Mouse (Mus musculus): ENCODE data around the gene Exd1.
A peak's percentile ranks its signal among the peaks of the same experiment; 100 is the strongest.

Exd1 gene

DNA sequence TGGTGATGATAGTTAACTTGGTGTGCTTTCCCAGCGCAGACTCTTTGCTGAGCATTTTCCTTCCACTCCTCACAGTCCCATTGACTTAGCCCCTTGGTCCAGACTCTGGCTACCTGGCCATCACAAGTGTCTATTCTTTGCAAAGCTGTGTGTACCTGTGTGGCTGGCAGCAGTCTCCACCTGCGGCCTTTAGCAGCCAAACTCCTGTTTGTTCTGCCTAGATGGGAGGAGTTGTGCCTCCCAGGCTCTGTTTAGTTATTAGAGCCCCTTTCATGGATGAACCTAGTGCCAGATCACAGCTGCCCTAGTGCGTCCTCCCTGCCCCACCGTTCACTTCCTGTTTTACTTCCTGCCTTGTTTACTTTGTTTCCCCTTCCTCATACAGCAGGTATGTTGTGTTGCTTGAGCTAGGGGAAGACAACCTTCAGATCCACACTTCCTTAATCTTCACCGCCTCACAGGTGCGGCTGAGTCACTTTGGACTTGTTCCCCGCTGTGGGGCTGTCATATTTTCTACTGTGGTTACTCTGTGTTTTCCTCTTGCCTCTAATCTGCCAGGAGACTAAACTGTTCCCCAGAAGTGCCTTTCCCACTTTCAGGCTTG is 11.4 kb upstream of the Exd1 start:
- H3K36me3 ChIP-seq (ENCODE audit: control insufficient read depth, insufficient read depth, low read length, poor library complexity, severe bottlenecking), result no peaks in the 10 kb centered on the region
- DNase-seq (ENCODE audit: low read depth, low spot score), result peak; percentile 68
- no peaks in the 10 kb centered on the region for H3K27me3 ChIP-seq (ENCODE audit: control insufficient read depth, insufficient read depth, low read length, poor library complexity, severe bottlenecking)

DNA sequence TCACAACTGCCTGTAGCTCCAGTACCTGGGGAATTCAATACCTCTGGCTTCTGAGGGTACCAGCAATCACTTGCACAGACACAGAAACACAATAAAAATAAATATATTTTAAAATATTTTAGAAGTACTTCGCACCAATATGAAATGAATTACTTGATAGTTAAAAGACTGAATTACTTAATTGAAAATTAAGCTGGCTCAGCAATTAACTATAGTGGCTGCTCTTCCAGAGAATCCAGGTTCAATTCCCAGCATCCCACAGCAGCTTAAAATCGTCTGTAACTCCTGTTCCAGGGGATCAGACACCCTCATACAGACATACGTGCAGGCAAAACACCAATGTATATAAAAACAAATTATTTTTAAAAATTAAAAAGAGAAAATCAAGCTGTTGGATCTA is 10.6 kb upstream of the Exd1 start:
- no peak for DNase-seq (ENCODE audit: low read depth, low spot score)
- Histone ChIP-seq H3K27me3 (ENCODE audit: control insufficient read depth, insufficient read depth, low read length, poor library complexity, severe bottlenecking) (no peaks in the 10 kb centered on the region), H3K36me3 (ENCODE audit: control insufficient read depth, insufficient read depth, low read length, poor library complexity, severe bottlenecking) (no peaks in the 10 kb centered on the region)

DNA sequence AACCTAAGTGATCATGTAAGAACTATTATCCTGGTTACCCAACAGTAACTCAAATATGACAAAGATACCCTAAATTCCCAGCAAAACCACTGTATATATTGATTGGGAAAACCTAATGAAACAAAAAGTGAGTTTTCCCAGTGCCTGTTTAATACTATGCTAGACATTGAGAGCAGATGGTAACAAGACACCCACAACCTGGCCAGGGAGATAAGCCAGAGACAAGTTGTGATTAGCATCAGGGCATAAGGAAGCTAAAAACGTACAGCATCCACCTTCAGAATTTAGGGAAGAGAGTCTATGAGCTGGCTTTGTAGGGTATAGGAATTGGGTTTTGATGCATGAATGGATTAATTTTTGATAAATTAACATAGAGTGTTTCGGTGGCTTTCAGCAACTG is 2.3 kb upstream of the Exd1 start:
- DNase-seq (ENCODE audit: low read depth, low spot score), result no peak
- H3K36me3 ChIP-seq (ENCODE audit: control insufficient read depth, insufficient read depth, low read length, poor library complexity, severe bottlenecking), result no peaks in the 10 kb centered on the region
- no peaks in the 10 kb centered on the region for H3K27me3 ChIP-seq (ENCODE audit: control insufficient read depth, insufficient read depth, low read length, poor library complexity, severe bottlenecking)

DNA sequence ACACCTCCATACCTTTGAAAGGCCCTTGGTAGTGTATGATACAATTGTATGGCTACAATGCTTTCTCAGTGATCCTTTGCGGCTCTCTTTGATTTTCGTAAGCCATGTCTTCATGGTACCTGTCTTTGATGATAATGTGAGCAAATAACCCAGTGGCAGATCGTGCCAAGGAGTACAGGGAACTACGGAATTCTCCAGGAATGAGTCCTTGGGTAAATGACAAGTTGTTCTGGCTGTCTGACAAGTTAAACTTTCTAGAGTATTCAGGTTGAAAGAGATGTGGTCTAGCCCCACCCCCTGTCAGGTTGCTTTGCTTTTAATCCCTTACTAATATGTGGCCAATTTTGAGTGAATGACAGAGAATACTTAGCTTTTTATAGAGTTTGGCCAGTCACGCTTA is 1.3 kb upstream of the Exd1 start:
- no peaks in the 10 kb centered on the region for H3K36me3 ChIP-seq (ENCODE audit: control insufficient read depth, insufficient read depth, low read length, poor library complexity, severe bottlenecking)
- no peak for DNase-seq (ENCODE audit: low read depth, low spot score)

DNA sequence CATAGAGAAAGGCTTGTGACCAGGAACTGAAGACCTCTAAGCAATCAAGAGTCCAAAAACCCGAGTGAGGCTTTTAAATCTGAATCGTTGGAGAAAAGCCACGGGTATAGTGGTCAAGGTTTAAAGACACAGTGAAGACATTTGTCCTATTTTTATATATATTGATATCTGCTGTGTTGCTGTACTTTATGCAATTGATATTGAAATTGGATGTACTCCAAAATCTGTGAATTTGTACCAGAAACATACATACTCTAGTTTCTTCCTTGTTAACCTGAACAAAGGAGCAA is 889 bp upstream of the Exd1 start:
- H3K36me3 ChIP-seq (ENCODE audit: control insufficient read depth, insufficient read depth, low read length, poor library complexity, severe bottlenecking), result no peaks in the 10 kb centered on the region
- DNase-seq (ENCODE audit: low read depth, low spot score), result no peak
- no peaks in the 10 kb centered on the region for H3K27me3 ChIP-seq (ENCODE audit: control insufficient read depth, insufficient read depth, low read length, poor library complexity, severe bottlenecking)

More for the DNA sequence above, 1.3 kb upstream of the Exd1 start:
- no peaks in the 10 kb centered on the region for H3K27me3 ChIP-seq (ENCODE audit: control insufficient read depth, insufficient read depth, low read length, poor library complexity, severe bottlenecking)

DNA sequence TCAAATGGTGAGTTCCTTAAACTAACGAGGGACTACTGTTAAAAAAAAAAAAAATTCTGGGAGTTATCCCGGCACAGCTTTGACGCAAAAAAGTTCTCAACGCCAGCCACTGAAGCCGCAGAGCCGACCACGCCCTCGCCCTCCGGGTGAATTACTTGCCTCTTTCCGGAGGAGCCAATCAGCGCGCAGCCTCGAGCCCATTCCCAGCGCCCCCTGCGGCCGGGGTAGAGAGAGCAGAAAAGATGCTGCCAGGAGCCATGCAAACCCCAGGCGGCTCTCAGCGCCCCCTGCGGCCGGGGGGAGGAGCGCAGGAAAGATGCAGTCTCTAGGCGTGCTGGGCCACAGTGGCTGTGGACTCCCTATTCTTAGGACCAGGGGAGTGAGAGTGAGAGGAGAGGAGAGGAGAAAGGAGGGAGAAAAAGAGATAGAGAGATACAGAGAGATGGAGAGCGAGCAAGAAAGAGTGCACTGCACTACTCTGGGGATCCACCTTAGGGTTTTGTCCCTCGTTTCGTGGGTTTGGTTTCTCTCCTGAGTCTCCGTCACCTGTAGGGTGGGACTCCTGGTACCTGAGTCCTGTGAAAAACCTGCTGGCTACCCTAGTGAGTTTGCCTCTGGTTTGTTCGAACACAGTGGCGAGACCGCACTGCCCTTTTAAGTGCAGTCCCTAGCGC is 442 bp downstream of the Exd1 start:
- Histone ChIP-seq H3K36me3 (ENCODE audit: control insufficient read depth, insufficient read depth, low read length, poor library complexity, severe bottlenecking) (no peaks in the 10 kb centered on the region), H3K27me3 (ENCODE audit: control insufficient read depth, insufficient read depth, low read length, poor library complexity, severe bottlenecking) (no peaks in the 10 kb centered on the region)
- DNase-seq (ENCODE audit: low read depth, low spot score), result peak; percentile 93

DNA sequence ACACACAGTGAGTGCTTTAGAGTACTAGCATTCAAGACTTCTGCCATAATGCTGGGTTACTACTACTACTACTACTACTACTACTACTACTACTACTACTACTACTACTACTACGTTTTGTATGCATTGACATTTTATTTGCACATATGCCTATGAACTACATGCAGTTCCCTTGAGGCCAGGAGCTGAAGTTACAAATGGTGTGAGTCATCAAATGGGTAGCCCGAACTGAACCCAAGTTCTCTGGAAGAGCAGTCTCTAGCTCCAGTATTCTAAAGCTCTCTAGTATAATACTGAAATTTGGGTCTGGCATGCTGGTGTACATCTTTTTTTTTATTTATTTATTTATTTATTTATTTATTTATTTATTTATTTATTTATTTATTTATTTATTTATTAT is 3.8 kb downstream of the Exd1 start:
- no peak for DNase-seq (ENCODE audit: low read depth, low spot score)
- Histone ChIP-seq H3K36me3 (ENCODE audit: control insufficient read depth, insufficient read depth, low read length, poor library complexity, severe bottlenecking) (no peaks in the 10 kb centered on the region), H3K27me3 (ENCODE audit: control insufficient read depth, insufficient read depth, low read length, poor library complexity, severe bottlenecking) (no peaks in the 10 kb centered on the region)

DNA sequence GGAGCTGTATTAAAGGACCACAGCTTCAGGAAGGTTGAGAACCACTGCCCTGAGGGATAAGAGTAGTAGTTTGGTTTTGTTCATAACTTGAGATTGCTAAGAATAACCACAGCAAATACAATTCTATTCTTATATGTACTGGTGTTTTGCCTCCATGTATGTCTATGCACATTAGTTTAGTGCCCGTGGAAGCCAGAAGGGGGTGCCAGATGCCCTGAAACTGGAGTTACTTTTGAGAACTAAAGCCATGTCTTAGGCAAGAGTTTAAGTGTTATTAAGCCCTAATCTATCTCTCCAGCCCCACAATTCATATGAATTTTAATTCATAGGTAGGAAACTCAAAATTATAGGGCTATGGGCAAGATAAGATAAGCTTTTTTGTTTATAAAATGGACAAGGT is 5.3 kb downstream of the Exd1 start:
- DNase-seq (ENCODE audit: low read depth, low spot score), result peak; percentile 81
- Histone ChIP-seq H3K27me3 (ENCODE audit: control insufficient read depth, insufficient read depth, low read length, poor library complexity, severe bottlenecking) (no peaks in the 10 kb centered on the region), H3K36me3 (ENCODE audit: control insufficient read depth, insufficient read depth, low read length, poor library complexity, severe bottlenecking) (no peaks in the 10 kb centered on the region)

DNA sequence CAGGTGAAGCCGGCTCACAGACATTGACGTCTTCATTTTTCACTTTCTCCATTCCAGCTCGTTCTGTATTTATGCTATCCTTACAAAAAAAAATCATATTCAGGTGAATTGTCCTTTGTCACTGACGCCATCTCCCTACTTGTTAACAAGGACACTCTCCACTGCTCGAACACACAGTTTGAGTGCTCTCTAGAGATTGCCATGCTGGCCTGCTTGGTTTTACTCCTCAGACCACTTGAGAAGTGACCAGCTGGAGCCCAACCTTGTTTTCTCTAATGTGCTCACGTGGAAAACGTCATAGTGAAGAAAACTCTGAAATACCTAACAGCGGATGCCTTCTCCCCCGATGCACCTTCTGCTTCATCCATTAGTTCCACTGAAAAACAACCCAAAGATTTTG is 8.6 kb downstream of the Exd1 start:
- Histone ChIP-seq H3K36me3 (ENCODE audit: control insufficient read depth, insufficient read depth, low read length, poor library complexity, severe bottlenecking) (no peaks in the 10 kb centered on the region), H3K27me3 (ENCODE audit: control insufficient read depth, insufficient read depth, low read length, poor library complexity, severe bottlenecking) (no peaks in the 10 kb centered on the region)
- no peak for DNase-seq (ENCODE audit: low read depth, low spot score)

DNA sequence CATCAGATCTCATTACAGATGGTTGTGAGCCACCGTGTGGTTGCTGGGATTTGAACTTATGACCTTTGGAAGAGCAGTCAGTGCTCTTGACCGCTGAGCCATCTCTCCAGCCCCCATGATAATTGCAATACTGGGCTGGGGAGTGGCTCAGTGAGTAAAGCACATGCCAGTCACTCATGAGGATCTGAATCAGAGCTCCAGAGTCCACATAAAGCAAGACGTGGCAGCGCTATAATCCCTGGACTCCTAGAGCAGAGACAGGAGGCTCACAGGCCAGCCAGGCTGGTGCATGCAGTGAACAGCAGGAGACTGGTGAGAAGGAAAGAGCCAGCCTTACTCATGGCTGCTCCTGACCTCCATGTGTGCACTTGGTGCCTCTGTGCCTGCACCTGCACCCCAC is 22.0 kb downstream of the Exd1 start:
- no peak for DNase-seq (ENCODE audit: low read depth, low spot score)
- H3K27me3 ChIP-seq (ENCODE audit: control insufficient read depth, insufficient read depth, low read length, poor library complexity, severe bottlenecking), result no peaks in the 10 kb centered on the region
- H3K36me3 ChIP-seq (ENCODE audit: control insufficient read depth, insufficient read depth, low read length, poor library complexity, severe bottlenecking), result no peaks in the 10 kb centered on the region

DNA sequence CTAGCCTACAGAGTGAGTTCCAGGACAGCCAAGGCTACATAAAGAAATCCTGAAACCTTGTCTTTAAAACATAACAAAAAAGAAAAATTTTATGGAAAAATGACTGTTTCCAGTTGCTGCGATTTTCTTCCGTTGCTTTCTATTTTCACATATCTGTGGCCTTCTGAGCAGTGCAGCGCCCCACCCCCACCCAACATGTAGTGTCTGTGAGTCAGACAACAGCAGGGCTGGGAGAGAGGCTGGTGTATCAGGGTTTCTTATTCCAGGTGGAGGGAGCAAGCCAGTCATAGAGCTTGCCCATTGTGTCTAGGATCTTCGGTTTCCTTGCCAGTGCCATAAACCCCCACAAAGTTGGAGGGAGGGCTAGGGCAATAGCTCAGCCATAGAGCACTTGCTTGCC is 23.6 kb downstream of the Exd1 start:
- no peaks in the 10 kb centered on the region for H3K27me3 ChIP-seq (ENCODE audit: control insufficient read depth, insufficient read depth, low read length, poor library complexity, severe bottlenecking)
- no peak for DNase-seq (ENCODE audit: low read depth, low spot score)
- no peaks in the 10 kb centered on the region for H3K36me3 ChIP-seq (ENCODE audit: control insufficient read depth, insufficient read depth, low read length, poor library complexity, severe bottlenecking)

DNA sequence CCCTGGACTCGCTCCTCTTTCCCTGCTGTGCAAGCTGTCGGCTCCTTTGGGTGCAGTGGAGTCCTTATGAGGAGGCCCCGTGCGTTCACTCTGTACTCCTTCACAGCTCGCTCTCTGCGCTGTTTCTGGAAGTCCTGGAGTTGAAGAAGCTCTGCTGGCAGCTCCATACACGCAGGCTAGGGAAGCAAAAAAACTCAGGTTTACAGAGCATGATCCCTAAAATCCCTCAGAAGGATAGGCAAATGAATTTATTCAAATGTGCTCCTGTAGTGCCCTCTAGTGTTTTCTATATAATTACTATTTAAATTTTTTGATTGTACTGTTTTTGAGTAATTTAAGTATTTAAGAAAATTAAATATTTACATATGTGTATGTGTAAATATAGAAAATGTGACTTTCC is 26.9 kb downstream of the Exd1 start:
- DNase-seq (ENCODE audit: low read depth, low spot score), result peak; percentile 9
- H3K27me3 ChIP-seq (ENCODE audit: control insufficient read depth, insufficient read depth, low read length, poor library complexity, severe bottlenecking), result no peaks in the 10 kb centered on the region
- no peaks in the 10 kb centered on the region for H3K36me3 ChIP-seq (ENCODE audit: control insufficient read depth, insufficient read depth, low read length, poor library complexity, severe bottlenecking)

DNA sequence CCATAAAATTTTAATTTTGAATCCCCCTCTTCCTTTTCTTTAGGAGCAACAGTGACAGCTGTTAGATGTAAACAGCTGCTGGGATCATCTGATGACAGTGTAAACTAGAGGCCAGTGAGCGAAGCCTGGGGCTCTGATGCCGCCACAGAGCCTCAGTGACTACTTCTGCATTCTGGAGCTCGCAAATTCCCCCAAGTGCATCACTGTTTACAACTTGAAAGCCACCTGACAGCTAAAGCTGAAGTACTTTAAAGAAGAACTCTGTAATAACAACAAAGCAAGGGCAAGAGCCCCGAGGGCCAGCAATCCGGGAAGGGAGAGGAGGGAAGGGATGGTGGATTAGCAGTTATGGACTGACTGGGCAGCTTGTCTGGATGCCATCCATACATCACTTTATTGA is 30.6 kb downstream of the Exd1 start:
- peak; percentile 69 for DNase-seq (ENCODE audit: low read depth, low spot score)
- Histone ChIP-seq H3K36me3 (ENCODE audit: control insufficient read depth, insufficient read depth, low read length, poor library complexity, severe bottlenecking) (no peaks in the 10 kb centered on the region), H3K27me3 (ENCODE audit: control insufficient read depth, insufficient read depth, low read length, poor library complexity, severe bottlenecking) (no peaks in the 10 kb centered on the region)

DNA sequence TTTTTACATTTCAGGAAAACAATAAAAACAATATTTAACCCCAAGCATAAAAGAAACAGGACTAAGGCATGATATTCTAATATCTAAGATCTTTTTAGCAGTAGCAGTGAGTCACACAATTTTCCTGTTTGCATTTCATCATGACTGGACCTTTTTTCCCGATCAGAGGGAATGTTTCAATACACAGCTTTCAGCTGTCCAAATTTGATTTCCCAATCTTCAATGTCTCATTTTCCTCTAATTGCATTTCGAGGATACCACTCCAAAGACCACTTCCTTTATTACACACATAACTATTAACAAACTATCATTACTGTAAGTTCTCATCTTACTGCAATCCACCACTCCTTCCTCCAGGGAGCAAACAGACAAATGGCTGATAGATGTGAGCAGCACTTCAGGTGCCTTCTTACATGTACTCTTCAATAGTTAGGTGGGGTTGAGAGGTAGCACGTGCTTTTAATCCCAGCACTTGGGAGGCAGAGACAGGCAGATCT is 33.4 kb downstream of the Exd1 start:
- Histone ChIP-seq H3K36me3 (ENCODE audit: control insufficient read depth, insufficient read depth, low read length, poor library complexity, severe bottlenecking) (no peaks in the 10 kb centered on the region), H3K27me3 (ENCODE audit: control insufficient read depth, insufficient read depth, low read length, poor library complexity, severe bottlenecking) (no peaks in the 10 kb centered on the region)
- DNase-seq (ENCODE audit: low read depth, low spot score), result no peak

DNA sequence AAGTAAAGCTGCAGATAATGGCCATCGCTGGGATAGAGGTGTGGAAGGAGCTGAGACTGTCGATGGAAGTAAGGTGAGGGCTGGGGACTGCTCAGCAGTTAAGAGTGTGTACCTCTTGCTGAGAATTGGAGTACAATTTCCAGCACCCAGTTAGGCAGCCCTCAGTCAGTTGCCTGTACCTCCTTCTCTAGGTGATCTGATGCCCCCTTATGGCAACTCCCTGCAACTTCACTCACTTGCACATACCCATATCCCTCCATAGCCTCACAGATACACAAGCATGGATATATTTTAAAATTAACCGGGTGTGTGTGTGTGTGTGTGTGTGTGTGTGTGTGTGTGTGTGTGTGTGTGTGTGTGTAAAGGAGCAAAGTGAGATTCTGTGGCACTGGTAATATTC is 35.1 kb downstream of the Exd1 start:
- Histone ChIP-seq H3K27me3 (ENCODE audit: control insufficient read depth, insufficient read depth, low read length, poor library complexity, severe bottlenecking) (no peaks in the 10 kb centered on the region), H3K36me3 (ENCODE audit: control insufficient read depth, insufficient read depth, low read length, poor library complexity, severe bottlenecking) (no peaks in the 10 kb centered on the region)
- peak; percentile 30 for DNase-seq (ENCODE audit: low read depth, low spot score)

DNA sequence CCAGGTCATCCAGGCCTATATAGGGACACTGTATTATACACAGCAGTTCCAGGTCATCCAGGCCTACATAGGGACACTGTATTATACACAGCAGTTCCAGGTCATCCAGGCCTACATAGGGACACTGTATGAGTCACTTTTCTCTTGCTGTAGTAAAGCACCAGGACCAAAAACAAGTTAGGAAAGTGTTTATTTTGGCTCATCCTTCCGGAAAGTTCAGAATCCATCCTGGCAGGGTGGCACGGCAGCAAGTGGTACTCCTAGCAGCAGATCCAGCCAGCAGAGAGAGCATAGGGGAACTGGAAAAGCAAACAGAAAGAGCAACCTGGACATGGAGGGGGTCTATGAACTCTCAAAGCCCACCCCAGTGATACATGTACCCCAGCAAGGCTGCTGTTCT is 36.6 kb downstream of the Exd1 start:
- Histone ChIP-seq H3K36me3 (ENCODE audit: control insufficient read depth, insufficient read depth, low read length, poor library complexity, severe bottlenecking) (no peaks in the 10 kb centered on the region), H3K27me3 (ENCODE audit: control insufficient read depth, insufficient read depth, low read length, poor library complexity, severe bottlenecking) (no peaks in the 10 kb centered on the region)
- DNase-seq (ENCODE audit: low read depth, low spot score), result no peak
